Mouse (Mus musculus): ENCODE data around the gene Adamts18.

DNA sequence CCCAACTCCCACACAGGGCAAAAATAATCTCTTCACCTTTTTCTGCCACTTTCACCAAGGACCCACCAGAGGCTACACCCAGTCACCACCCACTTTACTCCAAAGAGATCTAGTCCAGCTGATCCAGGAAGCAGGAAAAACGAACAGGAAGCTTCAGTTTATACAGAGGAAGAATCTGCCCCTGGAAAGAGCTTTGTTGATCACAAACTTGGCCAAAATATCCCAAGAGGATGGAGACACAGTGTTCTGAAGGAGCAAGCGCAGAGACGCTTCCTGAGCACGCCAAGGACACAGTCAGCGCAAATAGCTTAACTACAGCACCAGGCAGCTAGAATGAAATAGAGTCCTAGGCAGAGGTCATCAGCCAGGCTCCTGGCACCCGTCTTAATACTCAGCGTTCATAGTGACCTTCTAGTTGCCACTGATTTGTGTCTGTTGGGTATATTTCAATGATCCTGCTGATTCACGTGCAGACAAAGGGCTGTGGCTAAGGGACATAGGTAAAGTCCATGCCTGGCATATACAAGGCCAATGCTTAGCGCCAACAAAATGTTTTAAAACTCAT lies 113.0 kb downstream of the Adamts18 start:
- TF ChIP-seq CHD2 (IDR thresholded peaks at IDR 0.05; ENCODE audit: low read depth, low read length) (no peak), ZC3H11A (IDR thresholded peaks at IDR 0.05; ENCODE audit: borderline replicate concordance, low read depth, low read length) (no peak)
